Mouse (Mus musculus) bone marrow, adult 2 months (tissue): Measurements from ENCODE around the gene Prdm12.

Experiments used
- CTCF ChIP-seq: fragments of 200-500 bp; IDR thresholded peaks from 2 replicates; pipeline ENCODE4 v1.5.1; 2011; ENCODE audit warnings: low read length, control low read depth; ENCODE audit not compliant: control insufficient read depth, insufficient read depth
- POLR2A ChIP-seq: fragments of 200-500 bp; IDR thresholded peaks from 2 replicates; pipeline ENCODE4 v1.6.1; 2011; ENCODE audit warnings: low read depth, mild to moderate bottlenecking, control low read depth, low read length, borderline replicate concordance; ENCODE audit not compliant: control insufficient read depth

GRCm38 (mm10) chr2:31591799-31592484 lies 47.9 kb upstream of the Prdm12 start:
- TF ChIP-seq POLR2A = no peak
- no peak for TF ChIP-seq CTCF
